Mouse (Mus musculus) MEL (cell line): ENCODE measurements around the gene Olfr917. TPM values are rescaled to one million over a fixed set of nuclear protein-coding genes. Genes with fewer than 3 reads are reported as not detected.

Experiments used
- DNase-seq: peaks from one replicate; pipeline ENCODE4 v3.0.0; 2011; ENCODE audit warnings: low read depth, low spot score
- H3K27ac ChIP-seq: 2 replicates; pipeline ENCODE4 v1.5.1; 2012; ENCODE audit warnings: low read depth, mild to moderate bottlenecking, control low read depth, low read length, moderate library complexity; ENCODE audit not compliant: control insufficient read depth
- H3K27me3 ChIP-seq, 2 experiments: fragments of 150-350 bp in 1 of 2; sonication (generic) in 1 of 2; 2 replicates each; pipeline ENCODE4 v1.6.1; 2012; ENCODE audit warnings: low read length in 2 of 2, mild to moderate bottlenecking in 2 of 2, improper control_type of control experiment in 1 of 2, moderate library complexity in 1 of 2; ENCODE audit not compliant: insufficient read depth in 2 of 2, control insufficient read depth in 1 of 2
- H3K36me3 ChIP-seq, 2 experiments: 2 replicates each; pipeline ENCODE4 v1.6.1; 2012 to 2014; ENCODE audit warnings: low read length in 2 of 2, improper control_type of control experiment in 1 of 2, inconsistent platforms in 1 of 2, mild to moderate bottlenecking in 1 of 2; ENCODE audit not compliant: insufficient read depth in 2 of 2, control insufficient read depth in 1 of 2
- H3K4me1 ChIP-seq, 2 experiments: fragments of 150-350 bp in 1 of 2; sonication (generic) in 1 of 2; 2 replicates each; pipeline ENCODE4 v1.6.1; 2012; ENCODE audit warnings: low read length in 2 of 2, improper control_type of control experiment in 1 of 2, mild to moderate bottlenecking in 1 of 2; ENCODE audit not compliant: insufficient read depth in 2 of 2, control insufficient read depth in 1 of 2
- H3K4me3 ChIP-seq, 2 experiments: fragments of 150-350 bp in 1 of 2; sonication (generic) in 1 of 2; 2 replicates each; pipeline ENCODE4 v1.5.1; 2012; ENCODE audit warnings: low read depth in 2 of 2, low read length in 2 of 2, mild to moderate bottlenecking in 2 of 2, moderate library complexity in 2 of 2, control low read depth in 1 of 2, improper control_type of control experiment in 1 of 2; ENCODE audit not compliant: control insufficient read depth in 1 of 2, insufficient read depth in 1 of 2
- H3K79me2 ChIP-seq: 2 replicates; pipeline ENCODE4 v1.6.1; 2012; ENCODE audit warnings: mild to moderate bottlenecking, low read length, moderate library complexity; ENCODE audit not compliant: control insufficient read depth, poor library complexity, insufficient read depth
- H3K9ac ChIP-seq: 2 replicates; pipeline ENCODE4 v1.6.1; 2012; ENCODE audit warnings: low read depth, mild to moderate bottlenecking, control low read depth, low read length, moderate library complexity; ENCODE audit not compliant: control insufficient read depth, poor library complexity, severe bottlenecking
- H3K9me3 ChIP-seq: fragments of 150-350 bp; sonication (generic); replicated peaks from 2 replicates; pipeline ENCODE4 v1.6.1; 2012; ENCODE audit warnings: mild to moderate bottlenecking, low read length, improper control_type of control experiment, moderate library complexity; ENCODE audit not compliant: insufficient read depth
- CHD2 ChIP-seq: IDR thresholded peaks from 2 replicates; pipeline ENCODE4 v1.6.1; 2011; ENCODE audit warnings: low read length, improper control_type of control experiment
- ELF1 ChIP-seq: IDR thresholded peaks from 2 replicates; pipeline ENCODE4 v1.6.1; 2014; ENCODE audit warnings: low read depth, mild to moderate bottlenecking, inconsistent platforms, low read length, improper control_type of control experiment, moderate library complexity
- EP300 ChIP-seq, 2 experiments: IDR thresholded peaks; 2 replicates each; pipeline ENCODE4 v1.6.1; 2011; ENCODE audit warnings: improper control_type of control experiment in 2 of 2, low read length in 2 of 2, low read depth in 1 of 2, mild to moderate bottlenecking in 1 of 2
- ETS1 ChIP-seq: IDR thresholded peaks from 2 replicates; pipeline ENCODE4 v1.6.1; 2012; ENCODE audit warnings: low read depth, mild to moderate bottlenecking, inconsistent platforms, low read length, improper control_type of control experiment, moderate library complexity
- GABPA ChIP-seq: IDR thresholded peaks from 2 replicates; pipeline ENCODE4 v1.6.1; 2012; ENCODE audit warnings: low read depth, mild to moderate bottlenecking, inconsistent platforms, low read length, improper control_type of control experiment, moderate library complexity
- GATA1 ChIP-seq: IDR thresholded peaks from 2 replicates; pipeline ENCODE4 v1.6.1; 2011; ENCODE audit warnings: low read depth, low read length, improper control_type of control experiment
- MAFK ChIP-seq: IDR thresholded peaks from 2 replicates; pipeline ENCODE4 v1.6.1; 2011; ENCODE audit warnings: low read depth, mild to moderate bottlenecking, low read length, improper control_type of control experiment, borderline replicate concordance
- MAX ChIP-seq: IDR thresholded peaks from 2 replicates; pipeline ENCODE4 v1.6.1; 2011; ENCODE audit warnings: low read length, improper control_type of control experiment
- MXI1 ChIP-seq: IDR thresholded peaks from 2 replicates; pipeline ENCODE4 v1.6.1; 2011; ENCODE audit warnings: mild to moderate bottlenecking, low read depth, low read length, improper control_type of control experiment
- MYC ChIP-seq: IDR thresholded peaks from 2 replicates; pipeline ENCODE4 v1.6.1; 2011; ENCODE audit warnings: low read depth, mild to moderate bottlenecking, low read length, improper control_type of control experiment, moderate library complexity
- NELFE ChIP-seq: IDR thresholded peaks from 2 replicates; pipeline ENCODE4 v1.6.1; 2011; ENCODE audit warnings: low read depth, low read length, improper control_type of control experiment
- NRF1 ChIP-seq: IDR thresholded peaks from 2 replicates; pipeline ENCODE4 v1.6.1; 2014; ENCODE audit warnings: low read depth, mild to moderate bottlenecking, inconsistent platforms, low read length, improper control_type of control experiment, moderate library complexity; ENCODE audit not compliant: poor library complexity, insufficient read depth, severe bottlenecking
- RCOR1 ChIP-seq: IDR thresholded peaks from 2 replicates; pipeline ENCODE4 v1.6.1; 2012; ENCODE audit warnings: low read depth, mild to moderate bottlenecking, inconsistent platforms, low read length, improper control_type of control experiment
- SIN3A ChIP-seq: IDR thresholded peaks from 2 replicates; pipeline ENCODE4 v1.6.1; 2012; ENCODE audit warnings: low read length, improper control_type of control experiment, inconsistent platforms
- TAL1 ChIP-seq: IDR thresholded peaks from 2 replicates; pipeline ENCODE4 v1.6.1; 2012; ENCODE audit warnings: mild to moderate bottlenecking, inconsistent platforms, low read length, moderate library complexity, mixed read lengths
- TCF12 ChIP-seq: IDR thresholded peaks from 2 replicates; pipeline ENCODE4 v1.6.1; 2014; ENCODE audit warnings: low read depth, mild to moderate bottlenecking, inconsistent platforms, low read length, improper control_type of control experiment, moderate library complexity
- USF2 ChIP-seq, 2 experiments: IDR thresholded peaks; 2 replicates each; pipeline ENCODE4 v1.6.1; 2011 to 2012; ENCODE audit warnings: improper control_type of control experiment in 2 of 2, low read length in 2 of 2, borderline replicate concordance in 1 of 2, inconsistent platforms in 1 of 2, low read depth in 1 of 2, mild to moderate bottlenecking in 1 of 2; ENCODE audit not compliant: insufficient read depth in 1 of 2
- ZKSCAN1 ChIP-seq: IDR thresholded peaks from 2 replicates; pipeline ENCODE4 v1.6.1; 2012; ENCODE audit warnings: low read depth, mild to moderate bottlenecking, inconsistent platforms, low read length, improper control_type of control experiment, moderate library complexity
- polyA plus RNA-seq, 2 experiments: library from polyadenylated mRNA; stranded (reverse) in 1 of 2; unstranded in 1 of 2; fragments of >175 nt in 1 of 2; fragments of >200 nt in 1 of 2; gene quantifications; 2 replicates each; pipeline versions ENCODE4 v1.2.1 to v1.2.4; 2012; ENCODE audit warnings: low replicate concordance in 2 of 2, low read depth in 1 of 2; ENCODE audit not compliant: insufficient read length in 2 of 2, insufficient read depth in 1 of 2, missing spikeins in 1 of 2
- total RNA-seq: library from RNA; depleted of rRNA; stranded (reverse); fragments of 300-350 nt; gene quantifications from 2 replicates; pipeline ENCODE4 v1.2.3, GENCODE M21; 2012

Gene Olfr917
- total and polyA plus RNA-seq, 3 experiments = not detected

DNA sequence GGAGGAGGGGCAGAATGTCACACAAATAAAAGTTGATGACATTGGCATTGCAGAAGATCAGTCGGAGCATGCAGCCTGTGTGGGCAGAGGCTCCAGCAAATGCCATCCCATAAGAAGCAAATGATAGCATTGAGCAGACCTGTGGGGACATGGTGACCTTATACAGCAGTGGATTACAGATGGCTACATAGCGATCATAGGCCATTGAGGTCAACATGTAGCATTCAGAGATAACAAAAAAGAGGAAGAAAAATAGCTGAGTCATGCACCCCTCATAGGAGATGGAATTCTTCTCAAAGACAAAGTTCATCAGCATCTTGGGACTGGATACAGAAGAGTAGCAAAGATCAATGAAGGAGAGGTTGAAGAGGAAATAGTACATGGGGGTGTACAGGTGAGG lies 7.2 kb upstream of the Olfr917 start:
- TF ChIP-seq MYC (no peak), GABPA (peak; percentile 63; the same call in 1 of the 2 replicates), SIN3A (no peak), MAFK (0 out of 2 replicates have a peak, but pooled peaks have one; percentile 48), TCF12 (0 out of 2 replicates have a peak, but pooled peaks have one; percentile 31), GATA1 (0 out of 2 replicates have a peak, but pooled peaks have one; percentile 36), EP300 (IDR thresholded peaks at IDR 0.05; ENCODE audit: low read depth in 1 of 2, low read length in 2 of 2) (peak; percentile 51 to 70)
- TF ChIP-seq, all 39 proteins: peak for 5
- peak; percentile 67 for DNase-seq
- Histone ChIP-seq H3K36me3 (peaks cover 0 to 3% of the 10 kb centered on the region in 2 experiments; a peak in 1 of 4 replicates), H3K9me3 (no peaks in the 10 kb centered on the region), H3K27ac (no peak overlapping the region), H3K9ac (no peak overlapping the region), H3K27me3 (no peaks in the 10 kb centered on the region), H3K4me1 (peaks cover 0 to 7% of the 10 kb centered on the region in 2 experiments; a peak in 2 of 4 replicates), H3K79me2 (no peaks in the 10 kb centered on the region), H3K4me3 (no peak overlapping the region)

DNA sequence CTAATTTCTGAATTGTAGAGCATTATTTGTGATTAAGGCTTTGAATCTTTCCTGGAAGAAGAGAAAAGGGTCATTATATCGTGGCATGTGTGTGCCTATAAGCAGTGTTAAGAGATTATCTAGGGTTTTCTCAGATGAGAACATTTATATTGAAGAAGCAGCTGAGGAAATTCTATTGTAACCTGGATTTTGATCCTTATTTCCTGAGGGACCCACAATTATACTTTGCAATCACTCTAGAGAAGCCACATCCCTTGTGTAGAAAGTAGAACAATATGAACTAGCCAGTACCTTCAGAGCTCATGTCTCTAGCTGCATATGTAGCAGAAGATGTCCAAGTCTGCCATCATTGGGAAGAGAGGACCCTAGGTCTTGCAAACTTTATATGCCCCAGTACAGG lies 5.9 kb downstream of the Olfr917 start, which contains the start of gene Olfr916:
Olfr916 (minus strand) TSS at position 101 of the 400 bp plus-strand sequence.
- Histone ChIP-seq H3K36me3 (no peaks in the 10 kb centered on the region), H3K4me3 (no peak within 1 kb of the TSS), H3K27me3 (no peaks in the 10 kb centered on the region), H3K9me3 (no peaks in the 10 kb centered on the region), H3K9ac (no peak within 1 kb of the TSS), H3K4me1 (no peaks in the 10 kb centered on the region), H3K27ac (no peak within 1 kb of the TSS), H3K79me2 (no peaks in the 10 kb centered on the region)
- TF ChIP-seq RCOR1 = no peak
- no peak for TF ChIP-seq MAX
- TF ChIP-seq TAL1 = no peak
- TF ChIP-seq MXI1 = no peak
- no peak for TF ChIP-seq ZKSCAN1
- no peak for TF ChIP-seq NRF1
- TF ChIP-seq SIN3A = no peak
- TF ChIP-seq CHD2 = no peak
- no peak for TF ChIP-seq NELFE
- TF ChIP-seq GATA1 = no peak
- no peak for TF ChIP-seq ETS1
- TF ChIP-seq USF2 (IDR thresholded peaks at IDR 0.05; ENCODE audit: borderline replicate concordance in 1 of 2, insufficient read depth in 1 of 2, low read depth in 1 of 2, low read length in 2 of 2) = no peak
- TF ChIP-seq ELF1 = no peak
- DNase-seq = no peak
